Mouse (Mus musculus): ENCODE measurements at regions not wholly inside any gene's neighbourhood (a gene's known extent, or its start where the extent isn't known, plus 50 kb on each side); places are given as distances from the start of the nearest gene placed in this dataset.
"Not testable (repeated sequence)": the region's sequence is repeated elsewhere in the genome, so short reads cannot be mapped to it uniquely, and the experiment has no call there.

DNA sequence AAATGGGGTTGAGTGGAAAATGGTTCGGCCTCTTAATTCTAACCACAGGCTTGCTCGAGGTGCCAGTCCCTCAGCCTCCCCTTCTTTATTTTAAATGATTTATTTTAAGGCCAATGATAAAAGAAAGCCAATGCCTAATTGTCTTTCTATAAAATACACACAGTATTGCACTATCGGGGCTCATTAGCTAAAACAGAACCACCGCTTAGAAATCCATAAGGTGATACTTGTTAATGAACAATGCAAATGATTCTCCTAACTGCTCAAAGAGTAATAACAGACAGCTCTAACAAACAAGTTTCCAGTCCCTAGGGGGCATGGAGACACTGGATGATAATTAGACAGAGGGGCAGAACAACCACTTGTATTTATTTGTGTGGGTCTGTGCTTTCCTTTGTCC, 58.8 kb downstream of the Emx2 start:
- Histone ChIP-seq H3K27ac (no peak overlapping the region), H3K36me3 (no peaks in the 10 kb centered on the region), H3K9me3 (replicated peaks) (no peaks in the 10 kb centered on the region), H3K4me2 (replicated peaks) (no peak overlapping the region), H3K27me3 (no peaks in the 10 kb centered on the region), H3K9ac (no peak overlapping the region), H3K4me1 (no peaks in the 10 kb centered on the region), H3K4me3 (no peak overlapping the region)
- ATAC-seq (ENCODE audit: low FRiP score): no peak
- WGBS: 80% methylated on average over 4 of the region's 4 CpGs

DNA sequence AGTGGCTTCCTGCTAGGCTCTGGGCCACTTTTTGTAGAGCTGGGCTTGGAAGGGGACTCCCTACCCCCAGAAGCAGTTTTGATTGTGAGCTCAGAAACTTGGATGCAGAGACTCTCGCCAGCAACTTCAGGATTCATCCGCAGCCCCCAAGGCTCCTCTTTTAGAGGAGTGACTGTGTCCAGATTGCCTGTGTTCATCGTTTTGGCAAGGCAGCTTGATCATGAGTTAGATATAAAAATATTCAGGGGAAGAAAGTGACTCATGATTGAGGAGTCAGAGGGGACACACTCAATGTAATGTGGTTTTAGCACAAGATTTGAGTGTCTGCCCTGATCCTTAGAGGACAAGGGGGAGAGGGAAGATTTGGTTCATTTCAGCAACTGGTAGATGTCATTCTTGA, 61.0 kb downstream of the Emx2 start:
- 84% methylated on average over 3 of the region's 3 CpGs for WGBS
- Histone ChIP-seq H3K4me1 (no peaks in the 10 kb centered on the region), H3K4me2 (replicated peaks) (no peak overlapping the region), H3K9ac (no peak overlapping the region), H3K36me3 (no peaks in the 10 kb centered on the region), H3K9me3 (replicated peaks) (no peaks in the 10 kb centered on the region), H3K4me3 (no peak overlapping the region), H3K27me3 (no peaks in the 10 kb centered on the region), H3K27ac (no peak overlapping the region)
- ATAC-seq (ENCODE audit: low FRiP score): no peak

DNA sequence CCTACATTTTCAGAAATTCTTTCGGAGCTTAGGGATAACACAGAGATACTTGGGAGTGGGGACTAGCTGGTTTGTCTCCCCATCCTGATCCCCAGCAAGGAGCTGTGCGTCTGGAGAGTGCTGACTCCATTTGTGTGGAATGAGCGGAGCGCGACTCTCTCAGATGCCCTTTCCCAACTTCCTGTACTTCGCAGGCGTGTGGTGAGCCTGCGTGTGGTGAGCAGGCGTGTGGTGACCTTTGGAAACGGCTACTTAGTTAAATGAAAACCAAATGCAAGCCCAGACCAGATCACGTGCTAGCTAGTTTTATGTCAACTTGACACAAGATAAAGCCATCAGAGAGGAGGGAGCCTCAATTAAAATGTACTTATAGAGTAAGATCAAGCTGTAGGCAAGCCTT, 64.0 kb downstream of the Emx2 start:
- H3K36me3 ChIP-seq: no peaks in the 10 kb centered on the region
- H3K27me3 ChIP-seq: no peaks in the 10 kb centered on the region
- no peak for ATAC-seq (ENCODE audit: low FRiP score)
- H3K9me3 ChIP-seq (replicated peaks): no peaks in the 10 kb centered on the region
- H3K4me1 ChIP-seq: no peaks in the 10 kb centered on the region
- H3K27ac ChIP-seq: no peak overlapping the region
- 69% methylated on average over 11 of the region's 11 CpGs for WGBS
- no peak overlapping the region for H3K4me2 ChIP-seq (replicated peaks)
- no peak overlapping the region for H3K4me3 ChIP-seq
- no peak overlapping the region for H3K9ac ChIP-seq

DNA sequence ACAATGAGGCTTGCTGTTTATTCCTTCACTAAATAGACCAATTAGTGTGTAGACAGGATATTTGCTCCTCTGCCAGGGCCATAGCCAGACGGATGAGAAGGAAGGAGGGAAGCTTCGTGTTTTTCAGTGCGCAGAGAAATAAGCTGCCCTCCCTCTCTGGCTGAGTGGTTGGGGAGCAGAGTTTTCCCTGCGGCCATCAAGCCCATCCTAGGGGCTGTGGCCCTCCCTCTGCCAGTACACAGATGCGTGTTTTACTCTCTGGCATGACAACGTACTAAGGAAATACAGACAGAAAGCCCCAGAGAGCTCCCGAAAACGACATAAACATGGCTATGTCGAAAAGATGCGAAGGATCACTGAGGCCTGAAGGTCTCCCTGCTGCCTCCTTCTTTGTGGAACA, 65.2 kb downstream of the Emx2 start:
- Histone ChIP-seq H3K27ac (no peak overlapping the region), H3K4me1 (no peaks in the 10 kb centered on the region), H3K4me2 (replicated peaks) (no peak overlapping the region), H3K4me3 (no peak overlapping the region), H3K36me3 (no peaks in the 10 kb centered on the region), H3K27me3 (no peaks in the 10 kb centered on the region), H3K9ac (no peak overlapping the region), H3K9me3 (replicated peaks) (no peaks in the 10 kb centered on the region)
- 77% methylated on average over 10 of the region's 10 CpGs for WGBS
- ATAC-seq (ENCODE audit: low FRiP score): no peak

DNA sequence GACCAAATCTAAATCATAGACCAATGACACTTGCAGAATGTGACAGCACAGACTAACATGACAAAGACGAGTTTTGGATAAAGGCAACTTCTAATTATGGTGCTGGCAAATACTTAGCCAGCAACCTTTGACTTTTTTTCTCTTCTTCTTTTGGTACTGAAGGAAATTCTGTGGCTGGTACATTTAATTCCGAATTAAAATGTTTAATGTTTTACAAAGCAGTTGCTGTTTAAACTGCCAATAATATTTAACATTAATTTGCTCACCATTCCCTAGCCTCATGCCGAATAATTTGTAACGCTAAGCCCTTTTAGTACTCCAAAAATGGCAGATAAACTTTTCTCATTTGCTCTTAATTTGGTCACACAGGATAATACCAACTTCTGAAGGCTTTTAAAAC, 105.9 kb downstream of the Emx2 start:
- no peak for ATAC-seq (ENCODE audit: low FRiP score)
- no peak overlapping the region for H3K4me2 ChIP-seq (replicated peaks)
- no peak overlapping the region for H3K27ac ChIP-seq
- no peaks in the 10 kb centered on the region for H3K9me3 ChIP-seq (replicated peaks)
- no peaks in the 10 kb centered on the region for H3K4me1 ChIP-seq
- H3K36me3 ChIP-seq: no peaks in the 10 kb centered on the region
- WGBS: 78% methylated on average over 4 of the region's 4 CpGs
- H3K27me3 ChIP-seq: no peaks in the 10 kb centered on the region
- no peak overlapping the region for H3K4me3 ChIP-seq
- no peak overlapping the region for H3K9ac ChIP-seq

DNA sequence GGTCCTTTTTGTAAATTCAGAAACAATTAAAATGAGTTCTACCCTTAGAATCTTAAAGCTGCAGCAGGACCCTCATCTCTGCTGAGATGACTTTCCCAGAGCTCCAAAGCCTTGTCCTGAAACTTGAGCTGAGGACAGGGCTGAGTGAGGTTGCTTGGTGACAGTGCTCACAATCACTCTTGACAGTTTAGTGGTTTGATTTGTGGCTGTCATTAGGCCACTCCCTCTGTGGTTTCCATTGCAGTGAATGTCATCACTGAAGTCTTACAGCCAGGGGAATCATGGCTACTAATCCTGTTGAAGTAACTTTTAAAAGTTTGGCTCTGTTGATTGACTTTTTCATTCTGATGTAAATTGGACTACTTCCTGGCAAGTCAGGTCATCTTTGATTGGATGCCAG, 110.7 kb downstream of the Emx2 start:
- H3K9ac ChIP-seq: no peak overlapping the region
- no peaks in the 10 kb centered on the region for H3K36me3 ChIP-seq
- H3K27me3 ChIP-seq: no peaks in the 10 kb centered on the region
- H3K4me3 ChIP-seq: no peak overlapping the region
- no peak overlapping the region for H3K4me2 ChIP-seq (replicated peaks)
- no peaks in the 10 kb centered on the region for H3K9me3 ChIP-seq (replicated peaks)
- no peak overlapping the region for H3K27ac ChIP-seq
- ATAC-seq (ENCODE audit: low FRiP score): no peak
- H3K4me1 ChIP-seq: no peaks in the 10 kb centered on the region

DNA sequence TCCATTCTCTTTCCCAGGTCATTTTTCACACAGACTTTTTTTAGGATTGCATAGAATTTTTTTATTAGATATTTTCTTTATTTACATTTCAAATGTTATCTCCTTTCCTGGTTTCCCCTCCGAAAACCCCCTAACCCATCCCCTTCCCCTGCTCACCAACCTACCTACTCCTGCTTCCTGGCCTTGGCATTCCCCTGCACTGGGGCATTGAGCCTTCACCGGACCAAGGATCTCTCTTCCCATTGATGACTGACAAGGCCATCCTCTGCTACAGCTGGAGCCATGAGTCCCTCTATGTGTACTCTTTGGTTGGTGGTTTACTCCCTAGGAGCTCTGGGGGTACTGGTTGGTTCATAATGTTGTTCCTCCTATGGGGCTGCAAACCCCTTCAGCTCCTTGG, 111.4 kb downstream of the Emx2 start:
- H3K4me3 ChIP-seq; H3K27ac ChIP-seq; ATAC-seq (ENCODE audit: low FRiP score); H3K9ac ChIP-seq; H3K9me3 ChIP-seq (replicated peaks); H3K27me3 ChIP-seq; H3K4me1 ChIP-seq; H3K36me3 ChIP-seq; H3K4me2 ChIP-seq (replicated peaks): not testable (repeated sequence)
- WGBS: 90% methylated on average over 2 of the region's 2 CpGs

DNA sequence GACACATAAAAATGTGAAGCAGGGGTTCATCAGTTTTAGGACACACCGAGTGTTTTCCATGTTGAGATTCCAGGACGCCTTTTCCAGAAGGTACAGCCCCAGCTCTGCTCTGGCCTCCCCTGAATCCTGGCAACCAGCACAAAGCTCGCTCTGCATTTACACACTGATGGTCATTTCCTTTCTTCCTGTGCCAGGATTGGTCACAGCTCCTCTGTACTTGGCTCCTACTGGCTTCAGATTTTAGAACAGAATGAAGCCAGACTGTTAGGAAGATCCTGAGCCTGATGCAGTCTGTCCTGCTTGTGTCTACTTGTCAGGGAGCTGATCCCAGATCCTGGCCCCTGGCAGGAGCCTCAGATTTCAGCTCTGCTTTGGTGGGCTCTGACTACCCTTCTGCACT, 116.2 kb downstream of the Emx2 start:
- H3K36me3 ChIP-seq: no peaks in the 10 kb centered on the region
- no peaks in the 10 kb centered on the region for H3K4me1 ChIP-seq
- no peak for ATAC-seq (ENCODE audit: low FRiP score)
- no peaks in the 10 kb centered on the region for H3K9me3 ChIP-seq (replicated peaks)
- WGBS: 77% methylated on average over 3 of the region's 3 CpGs
- H3K4me2 ChIP-seq (replicated peaks): no peak overlapping the region
- no peak overlapping the region for H3K27ac ChIP-seq
- H3K9ac ChIP-seq: no peak overlapping the region
- no peak overlapping the region for H3K4me3 ChIP-seq
- no peaks in the 10 kb centered on the region for H3K27me3 ChIP-seq

DNA sequence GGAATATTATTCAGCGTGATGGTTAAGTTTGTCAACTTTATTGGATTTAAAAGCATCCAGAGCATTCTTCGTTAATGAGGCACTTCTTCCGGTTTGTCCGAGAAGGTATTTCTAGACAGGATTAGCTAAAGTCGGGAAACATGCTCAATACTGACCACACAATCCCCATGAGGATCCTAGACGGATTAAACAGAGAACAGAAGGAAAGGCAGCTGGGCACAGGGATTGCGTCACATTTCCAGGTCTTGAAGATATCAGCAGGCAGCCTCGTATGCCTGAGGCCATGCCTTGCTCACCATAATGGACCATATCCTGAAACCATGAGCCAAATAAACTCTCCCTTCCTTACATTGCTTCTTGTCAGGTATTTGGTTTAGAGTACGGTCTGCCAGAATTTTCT, 119.7 kb downstream of the Emx2 start:
- no peak overlapping the region for H3K27ac ChIP-seq
- WGBS: 81% methylated on average over 9 of the region's 9 CpGs

DNA sequence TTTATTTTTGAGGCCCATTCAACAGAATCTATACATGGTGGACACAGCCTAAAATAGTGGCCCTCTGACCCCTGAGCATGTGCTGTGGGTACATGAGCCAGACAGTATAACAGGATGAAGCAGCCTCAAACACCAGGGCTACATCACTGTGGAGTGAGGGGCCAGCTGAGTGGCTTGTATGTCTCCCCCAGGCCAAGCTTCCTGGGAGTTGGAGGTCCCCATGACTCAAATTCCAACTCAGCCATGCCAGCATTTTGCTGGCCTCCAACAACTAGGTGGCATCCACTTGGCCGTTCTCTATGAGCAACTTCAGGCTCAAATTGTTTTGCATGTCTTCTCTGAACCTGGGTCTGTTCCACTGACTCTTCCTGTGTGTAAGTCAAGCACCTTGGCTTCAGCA, 121.5 kb downstream of the Emx2 start:
- Histone ChIP-seq H3K4me1 (no peaks in the 10 kb centered on the region), H3K36me3 (no peaks in the 10 kb centered on the region), H3K27me3 (peaks cover 27% of the 10 kb centered on the region), H3K4me2 (replicated peaks) (no peak overlapping the region), H3K9me3 (replicated peaks) (no peaks in the 10 kb centered on the region), H3K4me3 (no peak overlapping the region), H3K9ac (no peak overlapping the region), H3K27ac (no peak overlapping the region)
- WGBS: 93% methylated on average over 1 of the region's 1 CpGs
- ATAC-seq (ENCODE audit: low FRiP score): no peak

More for the DNA sequence above, 119.7 kb downstream of the Emx2 start:
- Histone ChIP-seq H3K4me3 (no peak overlapping the region), H3K4me2 (replicated peaks) (no peak overlapping the region), H3K36me3 (no peaks in the 10 kb centered on the region), H3K9ac (no peak overlapping the region), H3K4me1 (no peaks in the 10 kb centered on the region), H3K9me3 (replicated peaks) (no peaks in the 10 kb centered on the region), H3K27me3 (peaks cover 14% of the 10 kb centered on the region)
- ATAC-seq (ENCODE audit: low FRiP score): no peak

DNA sequence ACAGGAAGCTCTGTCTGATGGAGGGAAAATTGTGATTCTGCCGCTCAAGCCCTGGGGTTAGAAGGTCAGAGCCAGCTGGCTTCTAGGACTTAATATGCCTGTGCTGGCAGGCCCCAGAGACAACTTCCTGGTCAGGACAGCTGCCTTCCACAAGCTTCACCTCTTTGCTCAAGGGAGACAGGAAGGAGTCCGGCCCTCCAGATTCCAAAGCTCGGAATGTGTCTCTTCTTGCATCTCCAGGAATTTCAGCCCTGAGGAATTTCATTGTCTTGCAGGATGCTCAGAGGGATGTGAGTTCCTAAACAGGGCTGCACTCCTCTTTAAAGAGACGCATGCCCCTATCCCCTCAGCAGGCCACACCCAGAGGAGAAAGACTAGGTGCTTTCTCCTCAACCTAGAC, 127.7 kb downstream of the Emx2 start:
- H3K4me3 ChIP-seq: no peak overlapping the region
- no peak overlapping the region for H3K4me2 ChIP-seq (replicated peaks)
- peaks cover 68% of the 10 kb centered on the region for H3K27me3 ChIP-seq
- H3K9me3 ChIP-seq (replicated peaks): no peaks in the 10 kb centered on the region
- H3K9ac ChIP-seq: no peak overlapping the region
- WGBS: 32% methylated on average over 4 of the region's 4 CpGs
- H3K27ac ChIP-seq: no peak overlapping the region
- no peak for ATAC-seq (ENCODE audit: low FRiP score)
- peaks cover 6% of the 10 kb centered on the region for H3K4me1 ChIP-seq
- H3K36me3 ChIP-seq: no peaks in the 10 kb centered on the region

DNA sequence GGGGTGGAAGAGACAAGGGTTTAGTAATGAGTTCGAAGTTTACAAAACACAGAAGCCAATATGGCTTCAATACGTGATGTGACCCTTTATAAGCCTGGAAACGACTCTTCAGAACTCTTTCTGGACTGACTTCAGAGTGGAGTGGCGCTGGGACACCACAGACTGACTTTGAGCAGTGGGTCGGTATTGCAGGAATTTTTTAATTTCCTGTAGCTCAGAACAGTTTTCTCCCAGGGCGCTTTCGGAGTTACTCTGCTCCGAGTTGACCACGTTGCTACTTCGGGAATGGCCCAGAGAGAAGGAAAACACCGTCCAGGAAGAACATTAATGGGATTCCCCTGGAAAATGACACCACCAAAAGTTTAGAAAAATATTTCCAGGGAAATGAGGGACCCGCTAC, 129.1 kb downstream of the Emx2 start:
- peaks cover 78% of the 10 kb centered on the region for H3K27me3 ChIP-seq

DNA sequence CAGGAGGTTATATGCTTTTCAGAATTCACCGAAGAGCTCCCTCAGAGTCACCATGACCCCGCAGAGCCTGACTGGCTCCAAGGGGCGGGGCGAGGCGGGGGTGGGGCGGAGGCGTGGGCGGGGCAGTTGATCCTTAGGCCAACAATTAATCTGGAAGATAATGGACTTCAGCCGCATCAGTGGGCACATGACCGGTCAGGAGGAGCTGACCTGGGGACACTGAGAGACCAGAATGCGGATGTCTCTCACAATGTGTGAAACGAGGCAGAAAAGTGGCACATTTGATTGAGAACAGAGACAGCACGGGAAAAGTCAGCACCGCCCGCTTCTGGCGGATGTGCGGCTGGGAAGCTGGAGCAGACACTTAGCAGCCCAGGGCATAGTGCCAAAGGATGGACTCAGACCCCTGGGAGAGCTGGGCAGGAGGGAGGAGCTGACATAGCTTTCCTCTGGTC, 129.9 kb downstream of the Emx2 start:
- H3K4me2 ChIP-seq (replicated peaks): peak overlapping the region; percentile 54
- WGBS: 3% methylated on average over 17 of the region's 17 CpGs
- peaks cover 6% of the 10 kb centered on the region for H3K4me1 ChIP-seq
- peaks cover 80% of the 10 kb centered on the region for H3K27me3 ChIP-seq
- H3K36me3 ChIP-seq: no peaks in the 10 kb centered on the region
- no peaks in the 10 kb centered on the region for H3K9me3 ChIP-seq (replicated peaks)
- ATAC-seq (ENCODE audit: low FRiP score): peak; percentile 54; the same call in 1 of the 2 replicates
- peak overlapping the region; percentile 25; the same call in 1 of the 2 replicates for H3K9ac ChIP-seq
- peak overlapping the region; percentile 28 for H3K4me3 ChIP-seq
- H3K27ac ChIP-seq: no peak overlapping the region

More for the DNA sequence above, 129.1 kb downstream of the Emx2 start:
- Histone ChIP-seq H3K9ac (no peak overlapping the region), H3K4me2 (replicated peaks) (no peak overlapping the region), H3K36me3 (no peaks in the 10 kb centered on the region), H3K4me1 (peaks cover 6% of the 10 kb centered on the region), H3K4me3 (no peak overlapping the region), H3K9me3 (replicated peaks) (no peaks in the 10 kb centered on the region), H3K27ac (no peak overlapping the region)
- 64% methylated on average over 12 of the region's 12 CpGs for WGBS
- ATAC-seq (ENCODE audit: low FRiP score): no peak

DNA sequence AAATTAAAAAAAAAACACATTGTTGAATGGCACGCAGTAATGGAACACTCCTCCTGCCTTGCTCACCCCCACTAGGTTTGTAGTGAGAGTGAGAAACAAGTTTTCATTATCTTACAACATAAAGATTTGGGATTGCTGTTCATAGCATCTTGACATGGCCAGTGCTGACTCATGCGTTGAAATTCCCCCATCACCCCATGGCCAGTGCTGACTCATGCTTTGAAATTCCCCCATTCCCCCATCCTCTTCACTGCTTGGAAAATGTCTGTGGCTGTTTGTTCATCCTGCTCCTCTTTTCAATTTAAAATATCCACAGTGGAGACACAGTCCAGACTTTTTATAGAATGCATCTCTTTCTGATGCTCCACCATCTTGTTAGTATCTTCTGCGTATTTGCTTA, 131.8 kb downstream of the Emx2 start:
- H3K9ac ChIP-seq: no peak overlapping the region
- no peaks in the 10 kb centered on the region for H3K36me3 ChIP-seq
- no peak overlapping the region for H3K4me2 ChIP-seq (replicated peaks)
- ATAC-seq (ENCODE audit: low FRiP score): no peak
- no peak overlapping the region for H3K4me3 ChIP-seq
- peaks cover 71% of the 10 kb centered on the region for H3K27me3 ChIP-seq
- 98% methylated on average over 3 of the region's 3 CpGs for WGBS
- no peak overlapping the region for H3K27ac ChIP-seq
- no peaks in the 10 kb centered on the region for H3K9me3 ChIP-seq (replicated peaks)
- H3K4me1 ChIP-seq: peaks cover 6% of the 10 kb centered on the region
